Mouse (Mus musculus) monocyte, adult 5-6 weeks (primary cell): ENCODE data around the gene Gucy1a1. TPM values are rescaled to one million over a fixed set of nuclear protein-coding genes. Genes with fewer than 3 reads are reported as not detected.

ENCODE experiments used
- total RNA-seq: library from RNA; stranded (forward); fragments of 200-1000, 200-491, 200-594 nt; gene quantifications from 3 replicates; pipeline ENCODE4 v1.2.3, GENCODE M21; 2017

Gene Gucy1a1
- total RNA-seq, 1 experiment from 2014 or later: not detected

Other genes with a start within 250 kb of the Gucy1a1 start
- gene Ctso, start 213.2 kb downstream of the Gucy1a1 start, total RNA-seq: 23.3 to 50.0 TPM (median 31.5 TPM) in 3 replicates
- gene Tdo2, start 169.6 kb downstream of the Gucy1a1 start, total RNA-seq: not detected in 3 replicates
- gene Asic5, start 163.5 kb downstream of the Gucy1a1 start, total RNA-seq: not detected in 3 replicates
- gene Gucy1b1, start 71.1 kb downstream of the Gucy1a1 start, total RNA-seq: 0.19 to 10.4 TPM (median 1.6 TPM) in 3 replicates
- 0.39 TPM in 1 of 3 replicates, not detected in the others for gene Map9, start 212.3 kb upstream of the Gucy1a1 start, total RNA-seq